Mouse (Mus musculus): ENCODE results near the gene Lypd6. TPM values are rescaled to one million over a fixed set of nuclear protein-coding genes. Genes with fewer than 3 reads are reported as not detected.

The Lypd6 gene
- polyA plus RNA-seq, 1 experiment = 9.0 TPM

DNA sequence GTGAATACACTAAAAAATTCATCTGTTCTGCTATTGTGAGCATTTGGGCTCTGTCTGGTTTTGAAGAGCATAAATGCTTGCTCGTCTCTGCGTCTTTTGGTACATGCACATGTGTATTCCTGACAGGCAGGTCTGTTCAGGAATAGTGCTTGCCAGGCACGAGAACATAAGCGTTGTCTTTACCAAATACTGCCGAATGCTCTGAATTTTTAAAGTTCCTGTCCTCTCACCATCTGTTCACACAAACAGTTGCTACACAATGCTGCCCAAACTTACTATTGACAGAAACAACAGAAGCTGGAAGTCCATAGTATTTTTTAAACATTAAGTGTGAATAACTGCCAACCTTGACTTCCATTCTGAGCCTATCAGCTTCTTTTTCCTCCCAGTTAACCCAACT is 112.9 kb downstream of the Lypd6 start:
- Histone ChIP-seq H3K9ac (ENCODE audit: low read depth, poor library complexity, severe bottlenecking) (no peak overlapping the region), H3K9me3 (replicated peaks; ENCODE audit: control insufficient read depth, insufficient read depth, low read length, poor library complexity, severe bottlenecking) (no peaks in the 10 kb centered on the region), H3K27ac (ENCODE audit: insufficient read depth, low read length) (no peak overlapping the region), H3K36me3 (ENCODE audit: control insufficient read depth, insufficient read depth, low read length, poor library complexity, severe bottlenecking) (no peaks in the 10 kb centered on the region), H3K4me1 (ENCODE audit: control insufficient read depth, insufficient read depth, low read length) (no peaks in the 10 kb centered on the region), H3K4me3 (ENCODE audit: low read depth, low read length) (no peak overlapping the region), H3K27me3 (ENCODE audit: control insufficient read depth, insufficient read depth, low read length, poor library complexity, severe bottlenecking) (no peaks in the 10 kb centered on the region)
- TF ChIP-seq EP300 (IDR thresholded peaks at IDR 0.05; ENCODE audit: insufficient read depth, low read depth, low read length) (no peak), POLR2A (IDR thresholded peaks at IDR 0.05; ENCODE audit: insufficient read depth, low read length) (no peak), CTCF (IDR thresholded peaks at IDR 0.05; ENCODE audit: low read depth, low read length) (no peak)

DNA sequence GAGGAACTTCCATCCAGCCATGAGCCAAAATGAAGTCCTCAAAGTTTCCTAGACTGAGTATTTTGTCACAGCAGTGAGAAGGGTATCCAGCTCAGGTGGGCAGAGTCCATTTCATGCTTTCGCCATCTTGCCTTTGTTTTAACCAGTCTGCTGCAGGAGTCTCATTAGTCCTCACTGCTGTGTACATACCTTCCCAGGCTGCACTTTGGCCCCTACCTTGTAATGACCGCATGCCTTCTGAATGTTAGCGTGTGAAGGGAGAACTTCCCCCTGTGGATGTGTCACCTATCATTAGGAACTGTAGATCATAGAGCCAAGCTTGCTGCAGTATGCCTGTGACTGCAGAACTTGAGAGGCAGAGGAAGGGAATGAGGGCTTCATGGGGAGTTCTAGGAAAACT is 114.2 kb downstream of the Lypd6 start:
- no peak overlapping the region for H3K4me3 ChIP-seq (ENCODE audit: low read depth, low read length)
- no peak overlapping the region for H3K27ac ChIP-seq (ENCODE audit: insufficient read depth, low read length)
- TF ChIP-seq POLR2A (IDR thresholded peaks at IDR 0.05; ENCODE audit: insufficient read depth, low read length) = no peak
- TF ChIP-seq EP300 (IDR thresholded peaks at IDR 0.05; ENCODE audit: insufficient read depth, low read depth, low read length) = no peak
- no peak for TF ChIP-seq CTCF (IDR thresholded peaks at IDR 0.05; ENCODE audit: low read depth, low read length)
- no peaks in the 10 kb centered on the region for H3K27me3 ChIP-seq (ENCODE audit: control insufficient read depth, insufficient read depth, low read length, poor library complexity, severe bottlenecking)
- no peaks in the 10 kb centered on the region for H3K4me1 ChIP-seq (ENCODE audit: control insufficient read depth, insufficient read depth, low read length)
- H3K9me3 ChIP-seq (replicated peaks; ENCODE audit: control insufficient read depth, insufficient read depth, low read length, poor library complexity, severe bottlenecking) = no peaks in the 10 kb centered on the region
- no peak overlapping the region for H3K9ac ChIP-seq (ENCODE audit: low read depth, poor library complexity, severe bottlenecking)
- H3K36me3 ChIP-seq (ENCODE audit: control insufficient read depth, insufficient read depth, low read length, poor library complexity, severe bottlenecking) = no peaks in the 10 kb centered on the region

DNA sequence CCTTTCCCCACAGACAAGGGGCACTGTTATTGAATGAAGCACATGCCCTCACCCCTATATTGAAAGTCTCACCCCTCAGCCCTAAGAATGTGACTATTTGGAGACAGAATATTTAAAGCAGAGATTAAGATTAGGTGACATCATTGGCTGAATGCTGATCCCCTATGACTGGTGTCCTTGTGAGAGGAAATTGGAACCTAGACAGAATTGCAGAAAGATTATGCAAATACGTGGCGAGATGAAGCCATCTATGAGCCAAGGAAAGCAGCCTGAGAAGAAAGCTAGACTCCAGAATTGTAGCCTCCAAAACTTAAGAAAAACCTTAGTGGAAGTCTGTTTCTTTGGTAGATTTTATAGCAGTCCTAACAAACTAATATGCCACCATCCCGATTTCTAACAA is 115.1 kb downstream of the Lypd6 start:
- no peak for TF ChIP-seq POLR2A (IDR thresholded peaks at IDR 0.05; ENCODE audit: insufficient read depth, low read length)

DNA sequence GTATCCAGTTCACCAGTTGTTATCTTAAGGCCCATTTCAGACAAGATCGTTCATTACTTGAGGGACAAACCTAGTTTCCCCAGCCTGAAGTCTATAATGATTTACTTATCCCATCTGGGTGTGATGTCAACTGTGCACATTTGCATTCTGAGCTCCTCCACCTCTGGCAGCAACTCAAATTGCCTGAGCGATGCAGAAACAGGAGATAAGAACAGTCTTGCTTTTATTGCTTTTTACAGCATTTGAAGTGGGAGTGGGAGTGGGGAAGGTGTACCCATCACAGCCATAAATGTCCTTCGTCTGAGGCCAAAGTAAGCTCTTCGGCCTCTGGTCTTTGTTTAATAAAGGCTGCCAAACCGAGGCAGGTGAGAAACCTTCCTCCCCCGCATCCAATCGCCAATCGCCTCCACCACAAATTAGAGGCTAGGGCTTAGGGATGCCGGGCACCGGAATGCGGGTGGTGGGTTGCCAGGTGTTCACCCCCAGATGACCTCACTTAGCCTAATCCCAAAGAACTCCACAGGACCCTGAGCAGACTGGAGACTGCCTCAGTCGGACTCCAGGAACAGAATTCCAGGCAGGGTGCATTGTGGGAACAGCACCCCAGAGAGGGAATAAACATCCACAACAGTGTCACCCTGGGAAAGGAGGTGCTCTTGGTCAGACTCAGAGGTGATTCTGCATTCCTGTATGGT is 120.6 kb downstream of the Lypd6 start:
- Histone ChIP-seq H3K4me1 (ENCODE audit: control insufficient read depth, insufficient read depth, low read length) (no peaks in the 10 kb centered on the region), H3K36me3 (ENCODE audit: control insufficient read depth, insufficient read depth, low read length, poor library complexity, severe bottlenecking) (no peaks in the 10 kb centered on the region), H3K4me3 (ENCODE audit: low read depth, low read length) (no peak overlapping the region), H3K9ac (ENCODE audit: low read depth, poor library complexity, severe bottlenecking) (no peak overlapping the region), H3K9me3 (replicated peaks; ENCODE audit: control insufficient read depth, insufficient read depth, low read length, poor library complexity, severe bottlenecking) (no peaks in the 10 kb centered on the region; the same call in 1 of the 2 replicates), H3K27me3 (ENCODE audit: control insufficient read depth, insufficient read depth, low read length, poor library complexity, severe bottlenecking) (no peaks in the 10 kb centered on the region), H3K27ac (ENCODE audit: insufficient read depth, low read length) (no peak overlapping the region)
- TF ChIP-seq CTCF (IDR thresholded peaks at IDR 0.05; ENCODE audit: low read depth, low read length) (no peak), POLR2A (IDR thresholded peaks at IDR 0.05; ENCODE audit: insufficient read depth, low read length) (no peak), EP300 (IDR thresholded peaks at IDR 0.05; ENCODE audit: insufficient read depth, low read depth, low read length) (peak; percentile 31; the same call in 1 of the 2 replicates)

More for the DNA sequence above, 115.1 kb downstream of the Lypd6 start:
- Histone ChIP-seq H3K27ac (ENCODE audit: insufficient read depth, low read length) (no peak overlapping the region), H3K4me1 (ENCODE audit: control insufficient read depth, insufficient read depth, low read length) (no peaks in the 10 kb centered on the region), H3K36me3 (ENCODE audit: control insufficient read depth, insufficient read depth, low read length, poor library complexity, severe bottlenecking) (no peaks in the 10 kb centered on the region), H3K27me3 (ENCODE audit: control insufficient read depth, insufficient read depth, low read length, poor library complexity, severe bottlenecking) (no peaks in the 10 kb centered on the region), H3K4me3 (ENCODE audit: low read depth, low read length) (no peak overlapping the region), H3K9ac (ENCODE audit: low read depth, poor library complexity, severe bottlenecking) (no peak overlapping the region), H3K9me3 (replicated peaks; ENCODE audit: control insufficient read depth, insufficient read depth, low read length, poor library complexity, severe bottlenecking) (no peaks in the 10 kb centered on the region)

DNA sequence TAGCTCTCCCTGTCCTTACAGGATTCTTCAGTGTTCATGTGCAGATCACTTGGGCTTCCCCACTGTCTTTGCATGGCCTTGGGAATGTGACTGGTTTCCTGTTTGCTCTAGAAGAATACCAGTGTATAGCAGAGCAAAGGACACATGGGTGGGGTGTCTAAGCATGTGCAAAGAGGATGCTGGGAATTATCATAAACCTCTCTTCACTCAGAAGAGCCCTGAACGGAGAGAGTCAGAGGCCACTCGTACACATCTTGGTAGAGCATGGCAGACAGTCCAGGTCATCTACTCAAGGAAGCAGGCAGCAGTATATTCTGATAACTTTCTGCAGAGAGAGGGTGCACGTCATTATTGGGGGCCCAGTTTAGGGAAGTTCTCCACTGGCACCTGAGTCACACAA is 122.6 kb downstream of the Lypd6 start:
- Histone ChIP-seq H3K4me3 (ENCODE audit: low read depth, low read length) (no peak overlapping the region), H3K4me1 (ENCODE audit: control insufficient read depth, insufficient read depth, low read length) (no peaks in the 10 kb centered on the region), H3K9ac (ENCODE audit: low read depth, poor library complexity, severe bottlenecking) (no peak overlapping the region), H3K9me3 (replicated peaks; ENCODE audit: control insufficient read depth, insufficient read depth, low read length, poor library complexity, severe bottlenecking) (no peaks in the 10 kb centered on the region; the same call in 1 of the 2 replicates), H3K36me3 (ENCODE audit: control insufficient read depth, insufficient read depth, low read length, poor library complexity, severe bottlenecking) (no peaks in the 10 kb centered on the region), H3K27ac (ENCODE audit: insufficient read depth, low read length) (no peak overlapping the region), H3K27me3 (ENCODE audit: control insufficient read depth, insufficient read depth, low read length, poor library complexity, severe bottlenecking) (no peaks in the 10 kb centered on the region)
- TF ChIP-seq CTCF (IDR thresholded peaks at IDR 0.05; ENCODE audit: low read depth, low read length) = no peak
- TF ChIP-seq EP300 (IDR thresholded peaks at IDR 0.05; ENCODE audit: insufficient read depth, low read depth, low read length) = no peak
- no peak for TF ChIP-seq POLR2A (IDR thresholded peaks at IDR 0.05; ENCODE audit: insufficient read depth, low read length)

DNA sequence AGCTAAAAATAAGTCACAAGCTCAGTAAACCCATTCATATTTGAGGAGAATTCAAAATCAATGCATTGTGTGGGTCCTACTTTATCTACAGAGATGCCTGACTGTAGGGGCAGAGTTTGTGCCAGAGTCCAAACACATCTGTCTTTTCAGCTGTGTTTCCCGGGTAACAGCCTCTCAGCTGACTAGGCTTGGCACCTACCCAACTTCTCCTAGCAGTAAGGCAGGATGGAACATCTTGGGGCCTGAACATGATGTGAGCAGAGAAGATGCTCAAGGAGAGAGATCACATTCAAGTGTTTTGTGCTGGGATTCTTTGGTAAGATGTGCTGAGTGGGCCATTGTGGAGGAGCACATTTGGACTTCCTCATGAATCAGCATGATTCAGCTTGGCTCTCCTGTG is 130.5 kb downstream of the Lypd6 start:
- no peak overlapping the region for H3K4me3 ChIP-seq (ENCODE audit: low read depth, low read length)
- H3K4me1 ChIP-seq (ENCODE audit: control insufficient read depth, insufficient read depth, low read length) = no peaks in the 10 kb centered on the region
- H3K9me3 ChIP-seq (replicated peaks; ENCODE audit: control insufficient read depth, insufficient read depth, low read length, poor library complexity, severe bottlenecking) = no peaks in the 10 kb centered on the region
- H3K27ac ChIP-seq (ENCODE audit: insufficient read depth, low read length) = no peak overlapping the region
- no peaks in the 10 kb centered on the region for H3K36me3 ChIP-seq (ENCODE audit: control insufficient read depth, insufficient read depth, low read length, poor library complexity, severe bottlenecking)
- TF ChIP-seq EP300 (IDR thresholded peaks at IDR 0.05; ENCODE audit: insufficient read depth, low read depth, low read length) (no peak), CTCF (IDR thresholded peaks at IDR 0.05; ENCODE audit: low read depth, low read length) (no peak), POLR2A (IDR thresholded peaks at IDR 0.05; ENCODE audit: insufficient read depth, low read length) (no peak)
- H3K9ac ChIP-seq (ENCODE audit: low read depth, poor library complexity, severe bottlenecking) = no peak overlapping the region
- H3K27me3 ChIP-seq (ENCODE audit: control insufficient read depth, insufficient read depth, low read length, poor library complexity, severe bottlenecking) = no peaks in the 10 kb centered on the region
